Comparison of ENCODE assay signal across 15 mouse cellular contexts in the genomic region with DNA sequence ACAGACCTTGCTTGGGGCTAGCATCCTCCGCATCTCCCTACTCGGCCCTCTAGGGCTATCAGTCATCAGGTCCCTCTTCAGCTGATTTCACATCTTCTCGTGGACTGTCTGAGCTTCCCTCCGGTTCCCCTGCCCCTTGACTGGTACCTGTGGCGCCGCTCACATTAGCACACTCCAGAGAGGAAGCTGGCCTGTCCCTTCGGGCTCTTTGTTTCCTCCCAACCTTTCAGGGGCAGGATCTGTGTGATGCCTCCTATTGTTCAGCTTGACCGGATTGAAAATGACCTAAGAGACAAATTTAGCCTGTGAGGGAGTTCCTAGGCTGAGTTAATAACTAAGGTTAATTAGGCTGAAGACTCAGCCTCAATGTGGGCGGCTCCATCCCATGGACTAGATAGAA.
"Had no signal": no experiment of that assay in that cellular context is flagged by ENCODE, and none has a peak within 500 bp of the region (broad histone marks: within the 10 kb centered on the region; RNA-seq: fewer than 3 reads in every experiment).

No protein-coding gene starts in this region.

- DNase-seq: kidney, postnatal 14 days; kidney, postnatal 4 days; left cerebral cortex, postnatal 4 days; liver, postnatal 0 days; lung, embryonic 14.5 days; lung, postnatal 10 days; lung, postnatal 4 days; midbrain, embryonic 14.5 days; thymus, adult 18-20 months; thymus, postnatal 36 days had no signal

- H3K9me3 ChIP-seq: limb, embryonic 12.5 days; limb, embryonic 15.5 days had no signal

- H3K27ac ChIP-seq: limb, embryonic 12.5 days; limb, embryonic 15.5 days; liver, embryonic 14.5 days had no signal

- H3K4me3 ChIP-seq: limb, embryonic 12.5 days; limb, embryonic 15.5 days had no signal

- H3K27me3 ChIP-seq: limb, embryonic 12.5 days; limb, embryonic 15.5 days had no signal

- H3K9ac ChIP-seq: limb, embryonic 12.5 days; limb, embryonic 15.5 days; liver, embryonic 14.5 days; liver, postnatal 0 days; lung, embryonic 14.5 days had no signal

- ATAC-seq: liver, postnatal 0 days had no signal

- H3K4me2 ChIP-seq: limb, embryonic 12.5 days; limb, embryonic 15.5 days; liver, embryonic 11.5 days; lung, embryonic 14.5 days; midbrain, embryonic 11.5 days had no signal
